Mouse (Mus musculus) olfactory bulb, adult 2 months (tissue): ENCODE measurements around the gene Pbp2.

ENCODE experiments used
- CTCF ChIP-seq: fragments of 200-500 bp; IDR thresholded peaks from 2 replicates; pipeline ENCODE4 v1.5.1; 2012; ENCODE audit warnings: low read depth, mild to moderate bottlenecking, low read length, moderate library complexity; ENCODE audit not compliant: insufficient read depth
- POLR2A ChIP-seq: fragments of 200-500 bp; IDR thresholded peaks from 2 replicates; pipeline ENCODE4 v1.6.1; 2012; ENCODE audit warnings: mild to moderate bottlenecking, low read depth, low read length, moderate library complexity; ENCODE audit not compliant: insufficient read depth

GRCm38 (mm10) chr6:135326847-135327246, 16.6 kb upstream of the Pbp2 start:
- TF ChIP-seq POLR2A (no peak), CTCF (no peak)
